In the genomic region with DNA sequence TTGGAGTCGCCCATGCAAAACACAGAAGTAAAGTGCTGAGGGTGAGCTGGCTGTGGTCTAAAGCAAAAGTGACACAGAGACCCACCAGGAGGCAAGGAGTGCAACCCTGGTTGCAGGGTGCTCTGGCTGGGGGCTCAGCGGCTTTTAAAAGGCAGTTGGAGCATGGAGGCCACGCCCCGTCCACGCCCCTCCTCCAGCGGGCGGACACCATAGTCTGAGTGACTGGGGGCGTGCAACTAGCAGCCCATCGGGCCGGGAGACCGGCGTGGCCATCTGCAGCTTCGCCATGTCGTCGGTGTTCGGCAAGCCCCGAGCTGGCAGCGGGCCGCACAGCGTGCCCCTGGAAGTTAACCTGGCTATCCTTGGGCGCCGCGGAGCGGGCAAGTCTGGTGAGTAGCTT, we compare ENCODE assay signal across 8 mouse cellular contexts. TPM values are rescaled to one million over a fixed set of nuclear protein-coding genes. Genes with fewer than 3 reads are reported as not detected.
A peak's percentile ranks its signal among the peaks of the same experiment; 100 is the strongest.
DNase-seq lines count a peak whose midpoint lies in the region; ATAC-seq and TF ChIP-seq lines count a peak whose summit lies in the region.

A gene (plus strand): TSS at position 228 of the 400 bp plus-strand sequence.

- H3K36me3 ChIP-seq in heart, embryonic 13.5 days = no peaks in the 10 kb centered on the region
- no peaks in the 10 kb centered on the region for H3K36me3 ChIP-seq in kidney, embryonic 16.5 days (ENCODE audit: insufficient read depth, low read length)
- no peaks in the 10 kb centered on the region for H3K36me3 ChIP-seq in liver, embryonic 14.5 days (replicated peaks; ENCODE audit: control insufficient read depth, insufficient read depth, low read depth)
- no peaks in the 10 kb centered on the region for H3K36me3 ChIP-seq in stomach, postnatal 0 days (ENCODE audit: control insufficient read depth, insufficient read depth, low read length)

- DNase-seq in CD8-positive naive resting alpha-beta T cell, adult 2 months (ENCODE audit: low read depth in 2 of 2, low spot score in 2 of 2) = peak; percentile 5 to 10
- peak; percentile 60 for DNase-seq in brain, adult 2 months (ENCODE audit: low read depth, low spot score)
- DNase-seq in liver, embryonic 14.5 days (ENCODE audit: low read depth in 3 of 3, low spot score in 3 of 3) = peak in 1 of 3 experiments; percentile 19
- DNase-seq in neural tube, embryonic 10.5 days (ENCODE audit: extremely low spot score, low spot score) = peak; percentile 80
- peak; percentile 64 for DNase-seq in stomach, postnatal 0 days (ENCODE audit: low spot score)

- H3K27ac ChIP-seq in heart, embryonic 13.5 days (replicated peaks) = no peak within 1 kb of the TSS
- no peak within 1 kb of the TSS for H3K27ac ChIP-seq in kidney, embryonic 16.5 days (ENCODE audit: low read length)
- no peak within 1 kb of the TSS for H3K27ac ChIP-seq in liver, embryonic 14.5 days
- no peak within 1 kb of the TSS for H3K27ac ChIP-seq in stomach, postnatal 0 days (replicated peaks)

- H3K4me2 ChIP-seq in heart, embryonic 13.5 days = peak within 1 kb of the TSS; percentile 78
- peak within 1 kb of the TSS; percentile 82 for H3K4me2 ChIP-seq in kidney, embryonic 16.5 days (replicated peaks; ENCODE audit: low read depth, low read length)
- H3K4me2 ChIP-seq in liver, embryonic 14.5 days (ENCODE audit: low read depth) = peak within 1 kb of the TSS; percentile 53
- H3K4me2 ChIP-seq in stomach, postnatal 0 days (replicated peaks; ENCODE audit: low read depth) = peak within 1 kb of the TSS; percentile 76

- peaks cover 13% of the 10 kb centered on the region for H3K4me1 ChIP-seq in heart, embryonic 13.5 days
- peaks cover 10% of the 10 kb centered on the region; the same call in 1 of the 2 replicates for H3K4me1 ChIP-seq in kidney, embryonic 16.5 days (ENCODE audit: insufficient read depth, low read length)
- 0 out of 4 replicates have a peak, but pooled peaks cover 0 to 3% of the 10 kb centered on the region in 2 experiments for H3K4me1 ChIP-seq in liver, embryonic 14.5 days (replicated peaks; ENCODE audit: control insufficient read depth in 2 of 2, insufficient read depth in 2 of 2, low read length in 1 of 2)
- H3K4me1 ChIP-seq in stomach, postnatal 0 days (replicated peaks; ENCODE audit: control insufficient read depth, insufficient read depth) = no peaks in the 10 kb centered on the region

- H3K9me3 ChIP-seq in heart, embryonic 13.5 days = no peaks in the 10 kb centered on the region
- H3K9me3 ChIP-seq in kidney, embryonic 16.5 days (ENCODE audit: low read length) = no peaks in the 10 kb centered on the region
- H3K9me3 ChIP-seq in liver, embryonic 14.5 days (ENCODE audit: control insufficient read depth, low read length) = no peaks in the 10 kb centered on the region
- H3K9me3 ChIP-seq in stomach, postnatal 0 days (ENCODE audit: control insufficient read depth, low read length) = no peaks in the 10 kb centered on the region

- no peak for TF ChIP-seq EP300 in liver, embryonic 14.5 days (IDR thresholded peaks at IDR 0.05; ENCODE audit: low read depth)
- no peak for TF ChIP-seq EP300 in stomach, postnatal 0 days (optimal IDR thresholded peaks at IDR 0.05)

- peak within 1 kb of the TSS; percentile 58 for H3K4me3 ChIP-seq in heart, embryonic 13.5 days
- H3K4me3 ChIP-seq in kidney, embryonic 16.5 days (ENCODE audit: low read length) = peak within 1 kb of the TSS; percentile 61
- peak within 1 kb of the TSS; percentile 10 to 25; a peak in 3 of 4 replicates for H3K4me3 ChIP-seq in liver, embryonic 14.5 days (ENCODE audit: insufficient read depth in 1 of 2, low read depth in 2 of 2, low read length in 2 of 2)
- H3K4me3 ChIP-seq in stomach, postnatal 0 days (ENCODE audit: low read depth, low read length) = peak within 1 kb of the TSS; percentile 40

- ATAC-seq in erythroid progenitor cell, adult 5-6 weeks (replicated peaks; ENCODE audit: low FRiP score, poor library complexity, severe bottlenecking) = peak; percentile 41; the same call in 1 of the 2 replicates
- ATAC-seq in heart, embryonic 13.5 days (ENCODE audit: extremely low read depth, insufficient number of reproducible peaks, low FRiP score, low TSS enrichment) = no peak; the same call in 1 of the 2 replicates
- ATAC-seq in kidney, embryonic 16.5 days (ENCODE audit: low FRiP score, low TSS enrichment) = peak; percentile 84
- ATAC-seq in liver, embryonic 14.5 days (ENCODE audit: insufficient read depth) = peak; percentile 33; the same call in 1 of the 2 replicates
- ATAC-seq in stomach, postnatal 0 days (ENCODE audit: low FRiP score, low TSS enrichment) = peak; percentile 49; the same call in 1 of the 2 replicates

- WGBS in heart, embryonic 13.5 days = under 1% methylated on average over 24 of the region's 24 CpGs
- WGBS in kidney, embryonic 16.5 days = under 1% methylated on average over 24 of the region's 24 CpGs
- under 1% methylated on average over 24 of the region's 24 CpGs for WGBS in liver, embryonic 14.5 days (ENCODE audit: insufficient replicate concordance)
- under 1% methylated on average over 24 of the region's 24 CpGs for WGBS in stomach, postnatal 0 days

- peak within 1 kb of the TSS; percentile 78 for H3K9ac ChIP-seq in heart, embryonic 13.5 days
- H3K9ac ChIP-seq in kidney, embryonic 16.5 days (replicated peaks; ENCODE audit: low read length) = peak within 1 kb of the TSS; percentile 73
- H3K9ac ChIP-seq in liver, embryonic 14.5 days (replicated peaks) = no peak within 1 kb of the TSS
- H3K9ac ChIP-seq in stomach, postnatal 0 days (ENCODE audit: low read length) = peak within 1 kb of the TSS; percentile 38; the same call in 1 of the 2 replicates

- no peak for TF ChIP-seq CTCF in liver, embryonic 14.5 days (IDR thresholded peaks at IDR 0.05; ENCODE audit: low read depth)
- TF ChIP-seq CTCF in stomach, postnatal 0 days (IDR thresholded peaks at IDR 0.05; ENCODE audit: low read depth) = no peak

- H3K27me3 ChIP-seq in heart, embryonic 13.5 days (replicated peaks) = peaks cover 21% of the 10 kb centered on the region; the same call in 1 of the 2 replicates
- no peaks in the 10 kb centered on the region for H3K27me3 ChIP-seq in kidney, embryonic 16.5 days (ENCODE audit: insufficient read depth, low read length)
- H3K27me3 ChIP-seq in liver, embryonic 14.5 days (ENCODE audit: control insufficient read depth, insufficient read depth, low read length) = no peaks in the 10 kb centered on the region
- no peaks in the 10 kb centered on the region for H3K27me3 ChIP-seq in stomach, postnatal 0 days (ENCODE audit: control insufficient read depth, insufficient read depth, low read length)

RNA-seq across cellular contexts. Expression of the gene that starts here (rescaled TPM):
- not detected in 2 replicates for total RNA-seq in erythroid progenitor cell, adult 5-6 weeks (2015; ENCODE audit: low replicate concordance)
- total RNA-seq in erythroid progenitor cell, adult 5-6 weeks (2017; ENCODE audit: low replicate concordance) = not detected in 2 replicates
- 5.0 and 5.2 TPM in 2 replicates for polyA plus RNA-seq in heart, embryonic 13.5 days (2015; fragmentation: Nextera tagmentation; extraction: Ambion mirVana)
- 15.0 and 18.0 TPM in 2 replicates for polyA plus RNA-seq in kidney, embryonic 16.5 days (2015; fragmentation: Nextera tagmentation; extraction: Ambion mirVana)
- 0.11 and 0.12 TPM in 2 replicates for polyA plus RNA-seq in liver, embryonic 14.5 days (2012; rRNA removed)
- 0.04 TPM in 1 of 2 replicates, not detected in the other for polyA plus RNA-seq in liver, embryonic 14.5 days (2014; fragmentation: Nextera tagmentation; extraction: Ambion mirVana)
- 3.7 and 3.9 TPM in 2 replicates for polyA plus RNA-seq in stomach, postnatal 0 days (2015; fragmentation: Nextera tagmentation; extraction: Ambion mirVana)

Comparison
In these comparisons a context has a peak if more than half of its experiments do, and no peak if none do; other contexts are left out.
1. Peak in ATAC-seq in erythroid progenitor cell, adult 5-6 weeks; RNA of the gene not detected or under 1 TPM.
2. Peak in ATAC-seq, H3K4me3 ChIP-seq and H3K4me2 ChIP-seq in liver, embryonic 14.5 days; RNA of the gene not detected or under 1 TPM.